Mouse (Mus musculus) embryonic facial prominence, embryonic 13.5 days (tissue): ENCODE measurements around the gene Stap2. TPM values are rescaled to one million over a fixed set of nuclear protein-coding genes. Genes with fewer than 3 reads are reported as not detected.

Experiments
- ATAC-seq: fragments of 200-750 bp; cut with Nextera tagmentation; 2 replicates; pipeline ENCODE4 v1.8.0; 2017; ENCODE audit warnings: low read depth; ENCODE audit not compliant: insufficient number of reproducible peaks, insufficient read depth, low FRiP score, low TSS enrichment
- H3K27ac ChIP-seq: fragments of 300-500 bp; sonication (generic); 2 replicates; pipeline ENCODE4 v1.5.1; 2015; ENCODE audit warnings: moderate library complexity, mild to moderate bottlenecking, inconsistent platforms
- H3K27me3 ChIP-seq: fragments of 300-500 bp; sonication (generic); 2 replicates; pipeline ENCODE4 v1.6.1; 2015; ENCODE audit warnings: mild to moderate bottlenecking, inconsistent platforms
- H3K36me3 ChIP-seq: fragments of 300-500 bp; sonication (generic); 2 replicates; pipeline ENCODE4 v1.6.1; 2015; ENCODE audit warnings: mild to moderate bottlenecking, inconsistent platforms
- H3K4me1 ChIP-seq: fragments of 300-500 bp; sonication (generic); 2 replicates; pipeline ENCODE4 v1.6.1; 2015; ENCODE audit warnings: inconsistent platforms
- H3K4me2 ChIP-seq: fragments of 300-500 bp; sonication (generic); 2 replicates; pipeline ENCODE4 v1.6.1; 2015; ENCODE audit warnings: moderate library complexity, mild to moderate bottlenecking, inconsistent platforms
- H3K4me3 ChIP-seq: fragments of 300-500 bp; sonication (generic); 2 replicates; pipeline ENCODE4 v1.5.1; 2015; ENCODE audit warnings: mild to moderate bottlenecking, inconsistent platforms
- H3K9ac ChIP-seq: fragments of 300-500 bp; sonication (generic); 2 replicates; pipeline ENCODE4 v1.6.1; 2015; ENCODE audit warnings: mild to moderate bottlenecking, inconsistent platforms
- H3K9me3 ChIP-seq: fragments of 300-500 bp; sonication (generic); 2 replicates; pipeline ENCODE4 v1.6.1; 2016; ENCODE audit warnings: inconsistent platforms
- WGBS: fragments of 180-500 bp; shearing (Covaris S2); methylation state at CpG from one replicate; pipeline ENCODE4 v1.1.7; 2015; ENCODE audit warnings: mixed read lengths; 5-methylcytosine and 5-hydroxymethylcytosine counted together
- polyA plus RNA-seq: library from polyadenylated mRNA; unstranded; fragments of >200 nt; fragmentation: Nextera tagmentation; extraction: Ambion mirVana; gene quantifications from 2 replicates; pipeline ENCODE4 v1.2.1, GENCODE M21; 2015

Stap2 gene
- polyA plus RNA-seq: 10.2 TPM in 2 replicates

DNA sequence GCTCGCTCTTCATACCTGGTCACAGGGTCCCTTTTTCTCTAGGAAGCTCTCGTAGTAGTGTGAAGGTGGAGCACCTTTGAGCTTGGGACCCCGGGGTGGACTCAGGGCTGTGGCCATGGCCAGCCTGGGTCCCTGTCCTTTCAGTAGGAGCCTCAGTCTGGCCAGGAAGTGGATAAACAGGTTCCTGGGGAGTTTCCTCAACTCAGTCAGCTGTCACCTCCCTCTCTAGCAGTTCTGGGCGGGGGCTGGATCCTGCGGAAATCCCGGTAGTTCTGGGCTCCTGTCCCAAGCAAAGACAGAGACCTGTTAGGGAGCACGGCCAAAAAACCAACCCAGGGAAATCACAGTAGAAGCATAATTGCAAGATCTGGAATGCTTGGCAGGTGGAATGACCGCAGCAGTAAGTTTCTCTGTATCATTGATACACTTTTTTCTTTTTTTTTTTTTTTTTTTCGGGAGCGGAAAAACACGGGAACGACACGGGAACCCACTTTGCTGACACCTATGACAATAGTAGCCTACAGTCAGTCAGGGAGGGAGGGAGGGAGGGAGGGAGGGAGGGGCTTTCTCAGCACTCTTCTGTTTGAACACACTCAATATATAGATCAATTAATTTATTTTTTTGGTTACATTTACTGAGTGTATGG lies at the start of gene Stap2, which contains the start of gene Mpnd:
Gene Stap2 (minus strand): TSS at position 170 of the 647 bp plus-strand sequence.
Gene Mpnd (plus strand): TSS at position 297 of the 647 bp plus-strand sequence.
- Histone ChIP-seq H3K4me2 (peak within 1 kb of the TSS; percentile 32), H3K36me3 (0 out of 2 replicates have a peak, but pooled peaks cover under 1% of the 10 kb centered on the region), H3K4me1 (peaks cover 20% of the 10 kb centered on the region), H3K27ac (no peak within 1 kb of the TSS), H3K4me3 (peak within 1 kb of the TSS; percentile 21; the same call in 1 of the 2 replicates), H3K9ac (no peak within 1 kb of the TSS), H3K9me3 (no peaks in the 10 kb centered on the region), H3K27me3 (peaks cover 6% of the 10 kb centered on the region)
- ATAC-seq: no peak
- 41% methylated on average over 13 of the region's 13 CpGs for WGBS

DNA sequence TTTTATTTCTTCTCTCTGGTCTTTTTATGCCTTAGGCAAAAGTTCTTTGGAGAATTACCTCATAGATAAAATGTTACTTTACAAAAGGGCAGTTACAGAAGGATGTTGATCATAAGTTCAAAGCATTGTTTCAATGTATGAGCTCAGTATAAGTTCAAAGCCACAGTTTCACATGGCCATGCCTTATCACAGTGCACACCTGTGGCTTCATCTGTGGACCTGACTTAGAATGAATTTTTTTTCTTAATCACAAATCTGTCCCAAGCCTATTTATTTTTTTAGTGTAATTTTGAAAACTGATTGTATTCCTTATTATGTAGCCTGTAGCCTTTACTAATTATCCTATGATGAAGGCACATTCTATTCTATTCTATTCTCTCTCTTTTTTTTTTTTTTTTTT lies 49.6 kb upstream of the Stap2 start:
- Histone ChIP-seq H3K4me2 (no peak overlapping the region), H3K4me1 (no peaks in the 10 kb centered on the region), H3K4me3 (no peak overlapping the region), H3K9me3 (no peaks in the 10 kb centered on the region), H3K27ac (no peak overlapping the region), H3K36me3 (peaks cover 86% of the 10 kb centered on the region), H3K27me3 (no peaks in the 10 kb centered on the region), H3K9ac (no peak overlapping the region)
- no peak for ATAC-seq

DNA sequence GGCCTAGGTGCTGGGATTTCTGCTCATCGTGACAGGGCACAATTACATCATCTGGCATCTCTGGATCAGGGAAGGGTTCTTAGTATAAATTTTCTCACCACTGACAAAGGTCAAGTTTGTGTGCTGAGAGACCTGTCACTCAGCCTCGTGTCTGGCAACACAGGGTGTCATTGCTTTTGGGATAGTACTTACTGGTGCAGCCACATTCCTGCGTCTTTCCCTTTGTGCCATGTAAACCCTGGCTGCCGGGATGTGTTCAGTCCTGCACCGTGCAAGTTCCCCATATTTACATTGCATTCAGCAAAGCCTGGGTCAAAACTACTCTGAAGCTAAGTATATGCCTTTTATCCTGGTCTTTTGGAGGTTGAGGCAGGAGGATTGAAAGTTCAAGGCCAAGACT lies 46.0 kb upstream of the Stap2 start:
- Histone ChIP-seq H3K4me2 (no peak overlapping the region), H3K4me3 (no peak overlapping the region), H3K9ac (no peak overlapping the region), H3K27me3 (no peaks in the 10 kb centered on the region), H3K36me3 (peaks cover 86% of the 10 kb centered on the region), H3K27ac (no peak overlapping the region), H3K9me3 (no peaks in the 10 kb centered on the region), H3K4me1 (no peaks in the 10 kb centered on the region)
- ATAC-seq: no peak
- 84% methylated on average over 5 of the region's 5 CpGs for WGBS

DNA sequence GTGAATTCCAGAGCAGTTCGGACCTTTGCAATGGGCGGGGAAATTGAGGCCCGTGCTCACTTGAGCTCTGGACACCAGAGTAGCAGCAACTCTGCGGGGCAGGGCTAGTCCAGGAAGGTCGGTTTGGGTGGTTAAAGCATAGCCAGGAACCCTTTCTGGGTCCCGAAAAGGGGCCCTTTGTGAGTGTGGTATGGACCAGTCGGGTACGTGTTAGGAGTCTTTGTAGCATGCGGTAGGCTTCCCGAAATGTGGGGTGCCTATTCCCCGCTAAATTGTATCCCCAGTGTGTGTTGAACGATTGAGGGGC lies 35.4 kb upstream of the Stap2 start:
- H3K36me3 ChIP-seq: peaks cover 24% of the 10 kb centered on the region
- no peak for ATAC-seq
- H3K4me2 ChIP-seq: peak overlapping the region; percentile 86
- peak overlapping the region; percentile 96 for H3K9ac ChIP-seq
- H3K4me3 ChIP-seq: peak overlapping the region; percentile 83
- H3K9me3 ChIP-seq: no peaks in the 10 kb centered on the region
- H3K27ac ChIP-seq: peak overlapping the region; percentile 81
- no peaks in the 10 kb centered on the region for H3K27me3 ChIP-seq
- 1% methylated on average over 12 of the region's 12 CpGs for WGBS
- peaks cover 14% of the 10 kb centered on the region for H3K4me1 ChIP-seq

DNA sequence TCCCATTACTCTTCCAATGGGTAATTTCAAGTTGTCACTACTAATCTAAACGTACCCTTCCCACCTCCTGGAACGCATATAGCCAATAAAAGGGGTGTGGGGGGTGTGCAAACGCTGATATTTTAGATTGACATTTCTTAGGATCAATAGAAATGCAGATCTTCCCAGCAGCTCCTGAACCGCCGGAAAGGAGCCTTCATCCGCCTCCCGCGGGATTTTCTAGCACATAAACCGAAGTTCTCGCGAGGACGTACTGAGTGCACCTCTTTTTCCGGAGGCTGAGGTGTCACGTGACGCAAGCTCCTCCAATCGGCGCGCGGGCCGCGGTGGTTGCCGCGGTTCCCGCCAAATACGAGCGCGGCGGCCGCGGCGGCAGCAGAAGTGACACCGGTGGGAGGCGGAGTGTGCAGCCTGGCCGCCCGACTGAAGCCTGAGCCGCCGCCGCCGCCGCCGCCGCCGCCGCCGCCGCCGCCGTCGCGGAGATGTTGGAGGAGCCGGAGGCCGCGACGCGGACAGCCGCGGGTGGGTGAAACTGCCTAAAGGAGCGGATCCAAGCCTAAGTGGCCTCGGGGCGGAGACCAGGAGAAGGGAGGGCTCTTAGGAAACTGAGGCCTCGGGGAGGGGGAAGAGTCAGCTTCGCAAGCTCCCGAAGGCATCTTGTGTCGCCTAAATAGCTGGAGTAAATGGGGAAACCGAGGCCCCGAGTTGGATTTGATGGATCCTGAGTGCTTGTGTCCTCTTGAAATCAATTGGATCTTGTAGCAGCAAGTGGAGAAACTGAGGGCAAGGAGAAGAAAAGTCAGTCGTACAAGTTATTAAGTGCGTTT lies 34.9 kb upstream of the Stap2 start, which contains the start of gene Chaf1a:
Gene Chaf1a (plus strand): TSS at position 410 of the 827 bp plus-strand sequence.
- ATAC-seq: peak; percentile 85
- Histone ChIP-seq H3K27me3 (no peaks in the 10 kb centered on the region), H3K4me2 (peak within 1 kb of the TSS; percentile 86), H3K9ac (peak within 1 kb of the TSS; percentile 96), H3K36me3 (peaks cover 18% of the 10 kb centered on the region), H3K9me3 (no peaks in the 10 kb centered on the region), H3K27ac (peak within 1 kb of the TSS; percentile 81), H3K4me3 (peak within 1 kb of the TSS; percentile 83), H3K4me1 (peaks cover 19% of the 10 kb centered on the region)
- WGBS: under 1% methylated on average over 68 of the region's 68 CpGs

DNA sequence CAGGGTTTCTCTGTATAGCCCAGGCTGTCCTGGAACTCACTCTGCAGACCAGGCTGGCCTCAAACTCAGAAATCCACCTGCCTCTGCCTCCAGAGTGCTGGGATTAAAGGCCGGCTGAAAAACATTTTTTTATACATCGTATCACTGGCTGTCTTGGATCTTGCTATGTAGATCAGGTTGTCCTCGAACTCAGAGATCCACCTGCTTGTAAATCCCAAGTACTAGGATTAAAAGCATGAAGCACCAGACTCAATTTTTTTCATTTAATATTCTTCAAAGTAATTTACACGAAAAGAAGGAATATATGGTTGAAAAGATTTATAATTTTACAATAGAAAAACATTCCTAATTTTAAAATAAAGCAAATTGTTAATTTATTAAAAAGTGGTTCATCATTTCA lies 34.0 kb upstream of the Stap2 start:
- Histone ChIP-seq H3K36me3 (peaks cover 15% of the 10 kb centered on the region), H3K4me1 (peaks cover 28% of the 10 kb centered on the region), H3K9ac (no peak overlapping the region), H3K27me3 (no peaks in the 10 kb centered on the region), H3K9me3 (no peaks in the 10 kb centered on the region), H3K27ac (no peak overlapping the region), H3K4me3 (no peak overlapping the region), H3K4me2 (peak overlapping the region; percentile 86)
- WGBS: 74% methylated on average over 4 of the region's 4 CpGs
- no peak for ATAC-seq

DNA sequence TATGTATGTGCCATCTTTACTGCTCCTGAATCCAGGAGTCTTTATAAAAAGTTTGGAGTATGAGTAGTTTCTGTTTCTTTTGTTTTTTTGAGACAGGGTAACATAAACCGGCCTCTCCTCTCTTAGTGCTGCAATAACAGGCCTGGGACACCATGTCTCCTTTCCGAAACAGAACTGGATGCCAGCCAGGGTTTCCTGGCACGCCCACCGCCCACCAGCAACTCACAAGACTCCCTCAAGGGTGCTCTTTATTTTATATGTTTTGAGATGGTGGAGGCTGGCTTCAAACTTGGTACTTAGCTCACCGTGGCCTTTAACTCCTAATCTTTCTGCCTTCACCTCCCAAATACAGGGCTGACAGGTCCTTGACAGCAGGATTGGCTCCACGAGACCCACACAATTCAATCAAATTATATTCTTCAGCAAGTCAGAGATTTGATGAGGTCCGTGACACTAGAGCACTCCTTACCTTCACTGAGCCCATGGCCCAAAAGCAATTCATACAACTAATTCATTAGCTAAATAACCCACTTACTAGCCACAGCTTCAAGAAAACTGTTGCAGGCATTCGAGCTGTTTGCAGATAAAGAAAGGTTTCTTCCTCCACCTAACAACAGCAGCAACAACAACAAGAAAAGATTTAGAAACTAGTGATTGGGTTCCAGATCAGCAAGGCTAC lies 33.3 kb upstream of the Stap2 start:
- Histone ChIP-seq H3K4me2 (no peak overlapping the region), H3K4me1 (peaks cover 34% of the 10 kb centered on the region), H3K9me3 (no peaks in the 10 kb centered on the region), H3K36me3 (peaks cover 15% of the 10 kb centered on the region), H3K27me3 (no peaks in the 10 kb centered on the region), H3K27ac (no peak overlapping the region), H3K9ac (no peak overlapping the region), H3K4me3 (no peak overlapping the region)
- ATAC-seq: no peak
- WGBS: 84% methylated on average over 8 of the region's 8 CpGs

DNA sequence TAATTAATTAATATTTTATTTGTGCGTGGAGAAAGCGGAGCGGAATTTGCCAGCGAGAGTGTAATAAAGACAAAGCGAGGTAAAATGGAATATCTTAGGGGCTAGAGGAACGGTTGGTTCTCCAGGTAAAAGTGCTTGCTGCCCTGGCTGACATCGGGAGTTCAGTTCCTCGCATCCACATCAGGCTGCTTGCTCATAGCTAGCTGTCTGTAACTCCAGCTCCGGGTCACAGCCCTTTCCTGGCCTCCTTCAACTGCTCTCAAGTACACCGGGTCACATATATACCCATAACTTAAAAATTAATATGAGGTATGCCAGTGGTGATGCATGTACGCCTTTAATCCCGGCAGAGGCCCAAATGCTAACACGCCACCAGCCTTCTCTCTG lies 31.5 kb upstream of the Stap2 start:
- peak overlapping the region; percentile 60 for H3K27ac ChIP-seq
- no peak for ATAC-seq
- WGBS: 39% methylated on average over 13 of the region's 13 CpGs
- peaks cover 49% of the 10 kb centered on the region for H3K4me1 ChIP-seq
- H3K9me3 ChIP-seq: no peaks in the 10 kb centered on the region
- H3K9ac ChIP-seq: peak overlapping the region; percentile 64
- H3K4me3 ChIP-seq: peak overlapping the region; percentile 89
- peaks cover 22% of the 10 kb centered on the region for H3K36me3 ChIP-seq
- H3K27me3 ChIP-seq: no peaks in the 10 kb centered on the region
- H3K4me2 ChIP-seq: peak overlapping the region; percentile 63

DNA sequence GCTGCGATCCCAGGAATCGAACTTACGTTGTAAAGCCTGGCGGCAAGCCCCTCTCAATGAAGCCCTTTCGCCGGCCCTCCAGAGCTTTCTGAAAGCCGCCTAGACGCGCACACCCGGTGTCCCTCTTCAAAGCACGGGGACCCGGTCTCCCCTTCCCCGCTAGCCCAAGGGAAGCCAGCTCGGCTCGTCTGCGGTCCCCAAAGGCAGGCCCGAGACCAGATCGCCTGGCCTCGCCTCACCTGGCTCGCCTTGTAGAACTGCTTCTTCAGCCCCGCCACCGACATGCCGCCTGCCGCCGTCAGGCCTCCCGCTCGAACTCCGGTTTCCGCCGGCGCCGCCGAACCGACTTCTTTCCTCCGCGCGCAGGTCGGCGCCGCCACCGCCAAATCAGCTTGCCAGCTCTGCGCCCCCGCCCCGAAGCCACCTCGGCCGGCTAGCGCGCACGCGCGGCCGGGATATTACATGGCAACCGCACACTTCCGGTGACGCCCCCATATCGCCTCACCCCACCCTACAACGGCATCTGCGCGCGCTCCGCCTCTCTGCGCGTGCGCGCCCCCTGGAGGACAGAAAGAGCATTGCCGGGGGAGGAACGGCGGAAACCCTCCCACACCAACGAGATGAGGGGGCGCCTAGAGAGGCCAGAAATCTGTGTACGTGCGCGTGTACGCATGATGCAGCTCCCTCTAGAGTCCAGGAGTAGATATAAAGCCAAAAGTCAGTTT lies 31.0 kb upstream of the Stap2 start, which contains the start of gene Sh3gl1:
Gene Sh3gl1 (minus strand): TSS at position 460 of the 725 bp plus-strand sequence.
- peak within 1 kb of the TSS; percentile 89 for H3K4me3 ChIP-seq
- no peaks in the 10 kb centered on the region for H3K9me3 ChIP-seq
- peaks cover 43% of the 10 kb centered on the region for H3K4me1 ChIP-seq
- peak within 1 kb of the TSS; percentile 63 for H3K4me2 ChIP-seq
- peak within 1 kb of the TSS; percentile 95 for H3K9ac ChIP-seq
- ATAC-seq: peak; percentile 87
- H3K36me3 ChIP-seq: peaks cover 23% of the 10 kb centered on the region
- peak within 1 kb of the TSS; percentile 89 for H3K27ac ChIP-seq
- under 1% methylated on average over 74 of the region's 74 CpGs for WGBS
- no peaks in the 10 kb centered on the region for H3K27me3 ChIP-seq

DNA sequence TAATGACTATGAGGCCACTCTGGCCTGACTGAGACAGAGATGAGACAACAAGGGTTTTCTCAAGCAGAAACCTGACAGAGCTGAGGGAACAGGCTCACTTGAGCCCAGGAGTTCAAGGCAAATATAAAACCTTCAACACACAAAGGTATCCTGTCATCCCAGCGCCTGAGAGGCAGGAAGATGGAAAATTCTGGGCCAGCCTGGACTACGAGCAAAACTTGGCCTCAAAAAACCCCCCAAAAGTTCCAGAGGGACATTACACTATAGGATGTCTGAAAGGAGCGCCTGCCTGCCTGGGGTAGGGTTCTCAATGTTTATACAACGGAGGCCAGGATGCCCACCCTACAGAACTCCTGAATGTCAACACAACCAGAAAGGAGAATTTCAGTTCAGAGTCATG lies 29.8 kb upstream of the Stap2 start:
- peak overlapping the region; percentile 63 for H3K4me2 ChIP-seq
- no peaks in the 10 kb centered on the region for H3K27me3 ChIP-seq
- H3K4me3 ChIP-seq: peak overlapping the region; percentile 89
- peaks cover 36% of the 10 kb centered on the region for H3K4me1 ChIP-seq
- peak overlapping the region; percentile 95 for H3K9ac ChIP-seq
- H3K36me3 ChIP-seq: peaks cover 34% of the 10 kb centered on the region
- no peaks in the 10 kb centered on the region for H3K9me3 ChIP-seq
- no peak overlapping the region; the same call in 1 of the 2 replicates for H3K27ac ChIP-seq
- ATAC-seq: no peak
- WGBS: 76% methylated on average over 4 of the region's 4 CpGs

DNA sequence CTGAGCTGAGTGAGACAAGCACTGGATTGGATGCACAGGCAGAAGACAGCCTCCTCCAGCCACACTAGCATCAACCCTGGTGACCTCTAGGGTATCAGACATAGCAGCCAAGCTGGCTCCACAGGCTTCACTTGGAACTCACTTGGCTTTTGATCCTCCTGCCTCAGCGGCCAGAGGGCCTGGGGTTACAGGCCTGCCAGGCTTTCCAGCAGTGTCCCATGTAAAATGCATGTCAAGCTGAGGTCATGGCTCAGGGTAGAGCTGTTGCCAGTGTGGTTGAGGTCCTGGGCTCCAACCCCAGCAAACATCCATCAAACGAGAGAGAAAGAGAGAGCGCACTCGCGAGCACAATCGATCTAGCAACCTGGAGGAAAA lies 29.3 kb upstream of the Stap2 start:
- H3K4me3 ChIP-seq: peak overlapping the region; percentile 89
- H3K36me3 ChIP-seq: peaks cover 38% of the 10 kb centered on the region
- H3K4me1 ChIP-seq: peaks cover 36% of the 10 kb centered on the region
- ATAC-seq: no peak
- peak overlapping the region; percentile 63 for H3K4me2 ChIP-seq
- WGBS: 81% methylated on average over 6 of the region's 6 CpGs
- no peak overlapping the region; the same call in 1 of the 2 replicates for H3K27ac ChIP-seq
- H3K27me3 ChIP-seq: no peaks in the 10 kb centered on the region
- peak overlapping the region; percentile 95 for H3K9ac ChIP-seq
- H3K9me3 ChIP-seq: no peaks in the 10 kb centered on the region
